Mouse (Mus musculus) spleen, embryonic (tissue): ENCODE data around the gene Rnf169.
"Not testable (repeated sequence)": the region's sequence is repeated elsewhere in the genome, so short reads cannot be mapped to it uniquely, and the experiment has no call there.

ENCODE experiments used
- CTCF ChIA-PET: fragments of 350-600 bp; sonication (Branson Sonifier 250); formaldehyde crosslinking; loops from one replicate; lab custom pipeline; 2022; lab: Charles Lee

Rnf169 gene

DNA sequence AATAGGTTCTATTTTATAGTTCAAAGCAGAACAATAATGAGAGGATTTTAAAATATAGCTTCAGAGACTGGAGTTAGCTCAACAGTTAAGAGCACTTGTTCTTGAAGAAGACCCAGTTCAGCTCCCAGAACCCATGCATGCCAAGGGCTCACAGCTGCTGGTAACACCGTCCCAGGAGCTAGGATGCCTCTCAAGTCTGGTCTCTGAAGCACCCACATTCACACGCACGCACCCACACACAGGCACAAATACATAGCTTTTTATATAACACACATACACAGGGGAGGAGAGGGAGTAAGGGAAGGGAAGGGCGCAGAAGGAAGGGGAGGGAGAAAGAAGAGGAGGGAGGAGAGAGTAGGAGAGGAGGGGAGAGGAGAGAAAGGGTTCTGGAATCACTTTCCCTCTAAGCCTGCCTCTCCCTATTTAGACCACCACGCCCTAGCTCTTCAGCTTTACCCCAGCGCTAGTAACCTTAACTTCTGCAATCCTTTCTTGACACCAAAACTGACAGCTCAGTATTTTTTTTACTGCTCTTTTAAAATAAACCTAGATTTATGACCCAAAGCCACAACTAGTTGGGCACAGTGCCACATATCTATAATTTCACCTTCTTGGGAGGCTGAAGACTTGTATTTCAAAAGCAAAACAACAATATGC lies 26.7 kb downstream of the Rnf169 start:
- CTCF ChIA-PET, result no interaction called here

DNA sequence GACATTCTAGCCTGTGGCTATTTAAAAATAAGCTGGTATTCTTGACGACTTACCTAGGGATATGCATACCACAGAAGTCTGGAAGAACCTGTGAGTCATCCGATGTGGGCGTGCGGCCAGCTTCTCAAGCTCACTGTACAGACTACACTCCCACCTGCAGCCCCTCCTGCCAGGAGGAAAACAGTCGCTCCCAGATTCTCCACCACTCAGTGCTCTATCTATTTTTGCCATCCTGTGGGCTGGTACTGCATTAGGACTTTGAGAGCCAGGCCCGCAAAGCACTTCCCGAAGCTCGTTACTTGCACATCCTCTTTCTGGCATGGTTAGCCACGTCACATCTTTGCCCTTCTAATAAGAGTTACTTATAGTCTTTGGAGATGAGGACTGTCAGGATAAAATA lies 32.9 kb downstream of the Rnf169 start:
- CTCF ChIA-PET, result interaction anchor here (0.6 kb wide), 1 partner anchor 25 kb away, joined by 9 read pairs; no protein-coding TSS in a partner anchor

DNA sequence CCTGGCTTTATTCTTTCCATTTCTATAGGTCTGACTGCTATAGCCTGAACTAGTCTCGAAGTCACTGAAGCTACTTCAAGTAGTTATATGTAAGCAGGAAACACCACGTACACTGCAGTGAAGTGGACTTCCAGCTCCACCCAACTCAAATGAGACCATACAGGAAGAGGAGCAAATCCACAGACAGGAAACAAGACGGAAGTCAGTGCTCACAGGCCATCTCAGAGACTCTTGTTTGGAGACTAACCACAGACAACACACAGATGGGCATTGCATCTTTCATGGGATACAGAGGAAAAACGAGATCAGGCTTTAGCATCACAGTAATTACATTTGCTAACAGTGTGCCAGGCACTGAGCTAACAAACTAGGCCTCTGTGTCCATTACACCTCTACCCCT lies 33.9 kb downstream of the Rnf169 start:
- CTCF ChIA-PET, result interaction anchor here (0.5 kb wide), 1 partner anchor 1285 kb away, joined by 4 read pairs; no protein-coding TSS in a partner anchor

DNA sequence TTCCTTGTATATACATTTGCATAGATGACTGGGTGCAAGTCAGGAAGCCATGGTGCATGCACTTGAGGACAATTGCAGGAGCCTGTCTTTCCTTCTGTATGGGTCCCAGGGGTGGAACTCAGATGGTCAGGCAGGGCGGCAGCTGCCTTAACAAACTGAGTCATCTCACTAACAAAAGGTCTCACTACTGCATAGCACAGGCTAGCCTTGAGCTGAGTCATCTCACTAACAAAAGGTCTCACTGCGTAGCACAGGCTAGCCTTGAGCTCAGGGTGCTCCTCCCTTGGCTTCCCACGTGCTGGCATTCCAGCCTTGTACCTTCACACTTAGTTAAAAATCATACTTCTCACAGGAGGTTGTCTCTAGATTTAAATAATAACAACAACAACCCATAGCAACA lies 34.3 kb downstream of the Rnf169 start:
- CTCF ChIA-PET, result no interaction called here

DNA sequence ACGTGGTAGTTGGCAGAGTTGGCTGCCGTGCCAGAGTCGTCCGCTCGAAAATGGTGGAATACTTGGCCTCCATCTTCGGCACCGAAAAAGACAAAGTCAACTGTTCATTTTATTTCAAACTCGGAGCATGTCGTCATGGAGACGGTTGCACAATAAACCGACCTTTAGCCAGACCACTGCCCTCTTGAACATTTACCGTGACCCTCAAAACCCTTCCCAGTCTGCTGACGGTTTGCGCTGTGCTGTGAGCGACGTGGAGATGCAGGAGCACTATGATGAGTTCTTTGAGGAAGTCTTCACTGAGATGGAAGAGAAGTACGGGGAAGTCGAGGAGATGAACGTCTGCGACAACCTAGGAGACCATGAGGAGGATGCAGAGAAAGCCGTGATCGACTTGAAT lies 35.2 kb downstream of the Rnf169 start:
- CTCF ChIA-PET, result not testable (repeated sequence)

DNA sequence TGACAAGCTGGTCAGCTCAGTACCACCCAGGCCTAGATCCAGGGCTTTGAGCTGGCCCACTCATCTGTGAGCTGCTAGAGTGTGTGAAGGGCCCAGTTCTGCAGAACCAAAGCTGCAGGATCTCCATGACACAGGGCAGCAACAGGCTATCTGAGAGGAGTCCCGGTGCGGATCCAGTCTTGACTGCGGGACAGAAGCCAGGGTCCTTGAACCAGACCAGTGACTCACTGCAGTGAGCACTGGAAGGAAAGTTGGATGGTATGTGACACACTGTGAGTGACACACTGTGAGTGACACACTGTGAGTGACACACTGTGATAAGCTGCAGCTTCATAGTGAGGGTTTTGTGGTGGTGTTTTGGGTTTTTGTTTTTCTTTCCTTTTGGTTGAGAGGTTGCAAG lies 35.7 kb downstream of the Rnf169 start:
- CTCF ChIA-PET, result no interaction called here

DNA sequence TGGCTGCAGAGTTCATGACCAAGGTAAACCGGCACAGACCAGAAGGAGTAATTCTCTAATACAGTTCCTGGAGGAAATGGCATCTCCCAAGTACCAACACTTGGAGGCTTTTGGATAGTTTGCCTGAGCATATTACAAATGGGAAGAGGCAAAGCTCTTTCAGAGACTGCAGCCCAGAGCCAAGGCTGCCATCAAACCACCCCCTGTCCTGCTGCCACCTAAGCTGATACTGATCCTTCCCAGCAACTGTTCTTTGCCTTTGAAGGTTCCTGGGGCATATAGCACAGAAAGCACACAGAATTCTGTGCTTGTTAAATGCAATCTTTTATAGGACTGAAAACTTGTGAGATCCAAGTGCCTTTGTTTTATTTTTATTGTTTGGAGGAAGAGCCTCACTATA lies 39.6 kb downstream of the Rnf169 start:
- CTCF ChIA-PET, result interaction anchor here (0.5 kb wide), 1 partner anchor 322 kb away, joined by 6 read pairs; no protein-coding TSS in a partner anchor

DNA sequence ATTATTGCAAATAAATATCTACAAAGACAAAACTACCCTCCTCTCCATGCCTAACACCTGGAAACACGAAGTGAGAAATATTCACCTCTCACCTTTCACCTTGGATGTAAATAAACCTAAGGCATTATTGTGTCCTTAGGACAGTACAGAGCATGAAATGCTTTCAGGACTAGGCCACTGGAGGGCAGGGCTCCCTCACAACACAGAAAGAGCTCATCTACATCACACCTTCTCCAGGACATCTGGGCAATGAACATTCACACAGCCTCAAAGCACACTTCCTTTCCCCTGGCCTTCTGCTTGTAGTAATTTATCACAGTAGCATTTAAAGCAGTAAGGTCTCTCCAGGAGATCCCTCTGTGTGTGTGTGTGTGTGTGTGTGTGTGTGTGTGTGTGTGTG lies 44.5 kb downstream of the Rnf169 start:
- CTCF ChIA-PET, result no interaction called here

DNA sequence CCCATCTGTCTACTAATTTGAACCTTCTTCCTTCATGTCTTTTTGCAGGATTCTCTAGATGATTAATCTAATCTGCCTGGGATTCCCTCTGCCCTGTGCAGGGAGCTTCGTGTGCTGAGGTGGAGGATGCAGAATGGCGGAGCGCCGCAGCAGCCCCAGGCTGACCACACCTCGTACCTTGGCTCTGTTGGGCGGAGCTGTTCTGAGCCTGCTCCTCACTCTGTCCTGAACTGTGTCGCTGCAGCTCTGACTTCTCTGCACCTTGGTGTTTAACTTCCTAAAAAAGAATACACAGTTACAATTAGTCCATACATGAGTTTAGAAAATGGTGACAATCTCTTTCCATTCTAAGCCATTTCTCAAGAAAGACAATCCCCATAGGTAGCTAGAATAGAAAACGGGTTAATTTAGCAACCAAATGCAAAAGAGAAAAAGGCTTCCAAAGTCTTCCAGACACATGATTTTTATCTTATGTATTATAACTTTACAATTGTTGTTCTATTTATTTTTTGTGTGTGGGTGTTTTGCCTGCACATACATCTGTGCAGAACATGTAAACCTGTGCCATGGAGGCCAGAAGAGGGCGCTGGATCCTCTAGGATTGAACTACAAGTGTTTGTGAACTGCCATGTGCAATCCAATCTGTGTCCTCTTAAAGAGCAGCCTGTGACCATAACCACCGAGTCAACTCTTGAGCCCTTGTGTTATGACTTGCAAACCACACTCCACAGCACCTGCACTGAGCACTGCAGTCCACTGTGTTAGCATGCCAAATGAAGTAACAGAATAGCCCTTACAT lies 53.1 kb downstream of the Rnf169 start:
- CTCF ChIA-PET, result no interaction called here

DNA sequence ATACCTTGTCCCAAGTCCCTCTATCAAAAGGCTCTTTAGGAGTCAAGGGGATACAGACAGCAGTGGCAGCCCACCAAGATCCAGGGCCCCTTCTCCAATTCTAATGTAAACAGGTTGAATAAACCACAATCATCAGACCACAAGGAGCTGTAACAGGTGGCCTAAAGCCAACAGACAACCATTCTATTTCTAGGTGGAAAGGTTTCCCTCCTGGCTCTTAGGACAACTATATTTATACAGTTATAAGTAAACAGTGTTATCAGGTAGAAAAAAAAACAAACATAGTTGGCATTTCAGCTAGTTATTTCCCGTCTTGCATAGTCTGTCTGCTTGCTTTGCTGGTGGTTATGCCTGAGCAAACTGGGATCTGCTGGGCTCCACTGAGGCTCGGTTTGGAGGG lies 59.8 kb downstream of the Rnf169 start:
- CTCF ChIA-PET, result no interaction called here

DNA sequence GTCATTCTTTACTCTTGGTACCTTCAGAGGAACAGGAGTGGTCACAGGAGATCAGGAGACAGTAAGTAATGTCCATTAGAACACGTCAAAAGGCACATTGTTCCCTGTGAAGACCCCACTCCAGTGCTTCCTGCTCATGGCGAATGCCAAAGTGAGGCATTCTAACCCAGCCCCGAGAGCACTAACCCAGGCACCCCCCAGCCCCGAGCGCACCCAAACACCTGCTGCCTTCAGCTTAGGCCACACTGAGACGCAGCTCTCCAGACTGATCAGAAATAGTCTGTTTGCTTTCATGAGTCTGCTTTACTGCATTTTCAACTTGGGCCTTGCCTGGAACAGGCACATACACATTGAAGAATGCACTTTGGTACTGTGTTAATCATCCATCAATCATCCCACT lies 60.3 kb downstream of the Rnf169 start:
- CTCF ChIA-PET, result no interaction called here

DNA sequence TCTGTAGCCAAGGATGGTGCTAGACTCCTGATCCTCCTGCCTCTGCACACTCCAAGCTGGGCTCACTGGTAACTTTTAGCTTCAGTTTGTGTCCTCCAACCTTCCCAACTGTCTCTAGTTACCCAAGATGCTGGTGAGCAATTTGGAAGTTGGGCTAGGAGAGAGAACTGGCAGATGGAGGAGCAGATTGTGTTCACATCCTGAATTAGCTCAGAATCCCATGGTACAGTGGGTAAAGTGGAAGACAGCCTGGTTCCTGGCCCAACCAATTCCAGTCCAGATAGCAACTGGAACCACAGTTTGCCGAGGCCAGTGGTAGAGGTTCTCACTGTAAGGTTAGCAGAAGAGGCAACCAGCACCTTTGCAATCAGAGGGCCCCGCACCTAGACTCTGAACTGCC lies 61.1 kb downstream of the Rnf169 start:
- CTCF ChIA-PET, result no interaction called here

DNA sequence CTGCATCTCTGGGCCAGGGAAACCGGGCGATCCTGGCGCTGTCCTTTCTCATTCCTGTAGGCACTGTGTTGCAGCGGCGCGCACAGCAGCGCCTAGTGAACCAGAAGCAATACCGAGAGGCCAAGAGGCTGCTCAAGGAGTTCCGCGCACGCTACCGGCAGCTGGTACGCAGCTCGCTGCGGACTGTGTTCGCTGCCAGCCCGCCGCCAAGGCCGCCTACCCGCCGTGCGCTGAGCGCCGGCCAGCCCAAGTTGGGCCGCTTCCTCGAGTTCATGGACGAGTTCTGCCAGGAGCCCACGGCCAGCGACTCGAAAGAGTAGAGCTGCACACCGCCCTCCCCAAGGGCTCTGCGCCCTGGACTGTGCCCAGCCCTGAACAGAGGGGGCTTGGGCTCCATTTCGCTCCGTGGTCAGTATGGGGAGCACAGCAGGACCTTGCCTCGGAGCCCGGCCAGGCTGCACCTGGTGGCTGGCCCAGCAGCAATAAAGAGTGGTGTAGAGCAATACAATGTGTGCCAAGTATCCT lies 62.9 kb downstream of the Rnf169 start:
- CTCF ChIA-PET, result no interaction called here

DNA sequence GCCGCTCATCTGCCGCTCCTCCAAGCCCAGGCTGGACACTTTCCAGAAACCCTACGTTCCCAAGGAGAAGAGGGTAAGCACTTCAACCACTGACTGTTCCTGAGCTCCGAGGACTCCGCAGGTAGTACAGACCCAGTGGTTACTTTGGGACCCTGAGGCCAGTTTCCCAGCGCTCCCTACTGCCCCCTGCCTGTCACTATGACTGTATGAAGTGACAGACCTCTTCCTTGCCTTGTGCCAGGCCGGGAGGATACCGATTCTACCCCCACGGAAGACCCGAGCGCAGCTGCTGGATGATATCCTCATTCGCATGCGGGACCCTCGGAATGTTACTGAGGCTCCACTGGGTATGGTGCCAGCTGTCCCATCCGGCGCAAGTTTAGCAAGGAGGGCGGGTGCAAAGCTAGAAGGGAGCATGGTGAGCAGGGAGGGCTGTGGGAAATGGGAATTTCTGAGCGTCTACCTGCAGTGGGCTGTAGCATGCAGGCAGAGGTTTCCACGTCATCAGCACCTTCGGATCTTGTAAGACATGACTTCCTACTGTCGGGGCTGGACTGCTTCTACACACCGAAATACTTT lies 63.4 kb downstream of the Rnf169 start:
- CTCF ChIA-PET, result no interaction called here

DNA sequence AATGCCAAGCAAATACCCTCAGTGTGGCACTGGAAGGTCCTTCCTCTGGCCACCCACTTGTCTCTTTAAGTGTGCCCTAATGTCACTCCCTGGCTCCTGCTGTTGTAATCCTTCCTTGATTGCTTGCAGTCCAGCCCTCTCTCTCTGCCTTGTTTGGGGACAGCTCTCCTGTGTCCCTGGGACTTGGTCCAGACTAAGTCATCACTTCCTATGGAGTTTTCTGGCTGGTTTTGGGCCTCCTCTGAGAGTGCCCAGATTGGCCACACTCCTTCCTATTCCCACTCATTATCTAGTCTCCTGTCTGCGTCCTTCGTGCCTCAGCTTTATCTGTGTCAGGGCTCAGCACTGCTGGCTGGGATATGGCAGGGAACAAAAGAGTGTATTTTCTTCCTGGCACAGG lies 64.7 kb downstream of the Rnf169 start:
- CTCF ChIA-PET, result no interaction called here

DNA sequence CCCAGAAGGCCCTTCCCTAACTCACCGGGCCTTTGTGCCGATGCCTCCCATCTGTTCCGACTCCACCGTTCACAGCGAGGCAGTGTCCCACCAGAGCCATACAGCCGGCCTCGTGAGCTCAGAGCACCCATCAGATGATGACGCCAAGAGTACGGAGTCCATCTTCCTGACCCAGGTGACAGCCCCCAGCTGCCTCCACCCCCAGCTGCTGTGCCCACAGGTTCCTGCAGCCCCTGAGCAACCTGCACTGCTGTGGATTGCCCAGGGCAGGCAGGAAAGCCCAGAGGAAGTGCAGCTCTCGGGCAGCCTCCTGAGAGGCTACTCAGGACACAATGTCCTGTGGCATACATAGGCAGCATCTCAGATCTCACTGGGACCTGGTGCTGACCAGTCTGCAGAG lies 65.9 kb downstream of the Rnf169 start:
- CTCF ChIA-PET, result no interaction called here

DNA sequence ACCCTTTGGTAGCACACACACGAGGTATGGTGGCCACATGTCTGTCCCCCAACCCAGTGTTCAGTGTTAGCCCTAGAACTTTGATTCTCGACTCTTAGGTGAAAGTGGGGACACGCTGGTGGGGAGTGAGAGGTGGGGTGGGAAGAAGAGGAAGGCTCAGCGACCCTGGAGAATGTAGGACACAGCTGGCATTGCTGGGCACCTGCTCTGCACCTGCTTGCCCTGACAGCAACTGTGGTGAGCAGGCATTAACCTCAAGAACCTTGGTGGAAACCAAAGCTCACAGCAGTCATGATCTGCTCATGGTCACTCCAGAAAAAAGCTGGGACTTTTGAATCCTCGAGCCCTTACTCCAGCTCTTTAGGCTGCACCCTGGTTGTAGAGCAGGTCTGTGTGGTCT lies 69.2 kb downstream of the Rnf169 start:
- CTCF ChIA-PET, result interaction anchor here (0.8 kb wide), 1 partner anchor 78 kb away, joined by 3 read pairs; no protein-coding TSS in a partner anchor

DNA sequence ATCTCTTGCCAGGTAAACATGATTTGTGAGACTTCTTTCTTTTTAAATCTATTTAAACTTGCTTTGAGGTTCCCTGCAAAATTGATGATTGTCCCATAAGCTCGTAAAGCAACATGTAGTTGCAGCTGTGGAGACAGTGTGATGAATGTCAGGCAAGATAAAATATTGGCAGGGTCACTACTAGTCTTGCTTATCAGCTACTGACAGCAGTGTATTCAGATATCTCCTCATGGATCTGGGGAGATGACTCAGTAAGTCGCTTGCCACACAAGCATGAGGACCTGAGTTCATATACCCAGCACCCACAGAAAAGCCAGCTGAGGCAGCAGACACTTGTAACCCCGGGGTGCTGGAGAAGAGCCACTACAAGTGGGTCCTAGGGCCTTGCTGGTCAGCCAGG lies 72.8 kb downstream of the Rnf169 start:
- CTCF ChIA-PET, result no interaction called here

DNA sequence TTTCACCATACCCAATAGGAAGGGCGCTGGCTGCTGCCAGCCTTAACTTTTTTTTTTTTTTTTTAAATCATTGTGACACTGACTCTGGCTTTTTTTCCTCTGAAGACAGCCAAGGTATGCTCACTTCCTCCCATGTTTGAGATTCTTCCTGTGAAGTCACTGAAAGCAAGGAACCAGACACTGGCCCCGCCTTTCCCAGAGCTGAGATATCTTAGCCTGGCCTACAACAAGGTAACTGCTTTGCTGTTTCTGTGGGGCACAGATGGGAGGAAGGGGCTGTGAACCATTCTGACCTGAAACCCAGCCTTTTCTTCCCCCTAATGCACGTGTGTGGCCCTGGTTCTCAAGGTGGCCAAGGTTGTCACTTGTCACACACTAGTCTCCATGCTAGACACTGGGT lies 73.9 kb downstream of the Rnf169 start:
- CTCF ChIA-PET, result no interaction called here

DNA sequence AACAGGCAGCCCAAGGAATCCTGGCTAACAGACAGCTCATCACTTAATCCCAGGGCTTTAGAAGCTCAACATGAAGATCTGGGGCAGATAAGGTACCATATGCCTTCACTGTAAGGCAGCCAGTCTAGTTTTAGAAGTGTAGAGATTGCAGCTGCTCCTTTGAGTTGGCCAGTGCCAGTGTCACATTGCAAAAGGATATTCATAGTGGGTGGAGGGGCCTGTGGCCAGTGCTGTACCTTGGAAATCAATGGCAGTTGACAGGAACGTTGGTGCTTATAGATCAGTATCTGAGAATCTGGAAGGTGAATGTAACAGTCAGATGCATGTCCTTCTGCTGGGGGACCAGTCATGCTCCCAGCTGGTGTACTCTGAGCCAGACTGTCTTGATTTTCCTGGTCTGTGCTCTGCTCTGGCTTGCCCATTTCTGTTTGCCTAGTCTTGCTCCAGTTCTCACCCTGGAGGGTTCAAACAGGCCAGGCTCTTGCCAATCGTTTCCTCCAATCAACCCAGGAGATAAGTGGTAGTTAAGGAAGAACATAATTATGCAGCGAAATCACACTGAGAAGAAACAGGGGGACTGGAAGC lies 75.7 kb downstream of the Rnf169 start:
- CTCF ChIA-PET, result no interaction called here

DNA sequence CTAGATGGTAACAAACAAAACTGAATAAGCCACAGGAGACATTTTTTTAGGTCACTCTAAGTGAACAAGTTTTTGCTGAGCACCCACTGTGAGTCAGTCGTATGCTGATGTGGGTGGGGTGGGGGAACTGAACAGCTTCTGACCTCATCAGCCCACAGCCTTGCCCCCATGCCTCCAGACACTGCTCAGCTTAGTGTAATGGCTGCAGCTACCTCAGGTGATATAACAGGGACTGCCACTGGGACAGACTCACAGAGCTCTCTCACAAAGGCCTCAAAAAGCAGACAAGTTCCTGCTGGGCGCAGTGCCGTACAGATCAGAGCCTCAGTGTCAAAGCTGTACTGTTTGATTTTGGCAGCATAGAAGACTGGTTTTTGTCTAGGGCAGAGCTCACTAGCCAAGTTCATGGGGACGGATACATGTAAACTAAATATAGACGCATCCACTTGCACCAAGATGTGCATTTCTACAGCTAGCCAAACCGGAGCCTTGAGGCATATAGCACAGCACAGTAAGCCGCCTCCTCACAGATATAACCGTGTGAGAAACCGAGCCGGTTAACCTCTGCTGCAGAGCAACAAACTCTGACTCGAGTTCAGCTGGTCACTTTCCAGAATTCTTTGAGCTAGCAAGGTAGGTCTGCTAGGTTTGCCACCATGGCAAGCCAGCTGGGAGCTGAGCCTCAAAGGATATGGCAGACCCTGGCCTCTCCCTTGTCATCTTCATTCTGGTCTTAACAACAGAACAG lies 77.2 kb downstream of the Rnf169 start:
- CTCF ChIA-PET, result interaction anchor here (0.6 kb wide), 1 partner anchor 13 kb away, joined by 8 read pairs; no protein-coding TSS in a partner anchor
